Mouse (Mus musculus) liver, embryonic 11.5 days (tissue): ENCODE results near the gene Uxs1. TPM values are rescaled to one million over a fixed set of nuclear protein-coding genes. Genes with fewer than 3 reads are reported as not detected.
A peak's percentile ranks its signal among the peaks of the same experiment; 100 is the strongest.

Source experiments
- ATAC-seq: fragments of 200-750 bp; cut with Nextera tagmentation; replicated peaks from 2 replicates; pipeline ENCODE4 v1.8.0; 2017; ENCODE audit warnings: moderate number of reproducible peaks, mild to moderate bottlenecking, moderate TSS enrichment, moderate library complexity; ENCODE audit not compliant: low FRiP score
- DNase-seq: peaks from one replicate; pipeline ENCODE4 v3.0.0-alpha.2; 2017; ENCODE audit warnings: low spot score
- H3K27ac ChIP-seq: fragments of 300-500 bp; sonication (generic); 2 replicates; pipeline ENCODE4 v1.5.1; 2014; ENCODE audit warnings: mild to moderate bottlenecking, low read depth, low read length, control low read depth
- H3K27me3 ChIP-seq: fragments of 300-500 bp; sonication (generic); replicated peaks from 2 replicates; pipeline ENCODE4 v1.6.1; 2014; ENCODE audit warnings: low read length, mixed read lengths; ENCODE audit not compliant: control insufficient read depth, insufficient read depth
- H3K36me3 ChIP-seq: fragments of 300-500 bp; sonication (generic); 2 replicates; pipeline ENCODE4 v1.6.1; 2014; ENCODE audit warnings: mild to moderate bottlenecking, low read length, moderate library complexity, mixed read lengths; ENCODE audit not compliant: control insufficient read depth, insufficient read depth
- H3K4me1 ChIP-seq: fragments of 300-500 bp; sonication (generic); replicated peaks from 2 replicates; pipeline ENCODE4 v1.6.1; 2014; ENCODE audit warnings: low read length, mixed read lengths; ENCODE audit not compliant: control insufficient read depth, insufficient read depth
- H3K4me2 ChIP-seq: fragments of 300-500 bp; sonication (generic); 2 replicates; pipeline ENCODE4 v1.6.1; 2014; ENCODE audit warnings: mild to moderate bottlenecking, control low read depth, moderate library complexity
- H3K4me3 ChIP-seq: fragments of 300-500 bp; sonication (generic); 2 replicates; pipeline ENCODE4 v1.5.1; 2014; ENCODE audit warnings: low read depth, low read length, control low read depth
- H3K9ac ChIP-seq: fragments of 300-500 bp; sonication (generic); 2 replicates; pipeline ENCODE4 v1.6.1; 2014; ENCODE audit warnings: low read depth, low read length, control low read depth
- H3K9me3 ChIP-seq: fragments of 300-500 bp; sonication (generic); 2 replicates; pipeline ENCODE4 v1.6.1; 2016; ENCODE audit warnings: low read length, inconsistent platforms, mixed read lengths; ENCODE audit not compliant: control insufficient read depth
- WGBS: fragments of 180-500 bp; shearing (Covaris S2); extraction: QIAGEN DNeasy Blood & Tissue Kit; methylation state at CpG from one replicate; pipeline ENCODE4 v1.1.7; 2014; 5-methylcytosine and 5-hydroxymethylcytosine counted together
- polyA plus RNA-seq: library from polyadenylated mRNA; unstranded; fragments of >200 nt; fragmentation: Nextera tagmentation; extraction: Ambion mirVana; gene quantifications from 2 replicates; pipeline ENCODE4 v1.2.1, GENCODE M21; 2014

The Uxs1 gene
- polyA plus RNA-seq, 1 experiment from 2014 or later, result 15.3 TPM

DNA sequence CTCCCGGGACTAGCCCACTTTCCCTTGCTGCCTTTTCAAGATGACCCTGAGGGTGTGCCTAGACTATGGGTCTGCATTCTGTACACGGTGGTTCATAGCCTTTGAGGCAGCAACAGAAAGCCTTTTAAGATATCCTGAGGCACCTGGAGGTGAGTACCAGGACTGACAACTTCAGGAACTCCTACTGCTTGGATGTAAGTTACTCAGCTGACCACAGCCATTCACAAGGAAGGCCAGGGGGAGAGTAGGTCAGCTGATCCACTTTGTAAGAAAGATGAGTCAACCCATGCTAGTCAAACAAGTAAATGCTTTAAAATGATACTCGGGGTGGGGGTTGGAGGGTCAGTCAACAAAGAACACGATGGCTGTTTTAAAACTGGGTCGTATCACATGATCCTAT is 42.3 kb downstream of the Uxs1 start:
- 86% methylated on average over 5 of the region's 5 CpGs for WGBS
- no peaks in the 10 kb centered on the region for H3K27me3 ChIP-seq
- H3K4me3 ChIP-seq, result no peak overlapping the region
- H3K9me3 ChIP-seq, result no peaks in the 10 kb centered on the region
- no peak overlapping the region for H3K27ac ChIP-seq
- ATAC-seq (no peak), DNase-seq (no peak)
- H3K9ac ChIP-seq, result no peak overlapping the region
- peaks cover 3% of the 10 kb centered on the region; the same call in 1 of the 2 replicates for H3K36me3 ChIP-seq
- no peak overlapping the region for H3K4me2 ChIP-seq
- no peaks in the 10 kb centered on the region for H3K4me1 ChIP-seq

DNA sequence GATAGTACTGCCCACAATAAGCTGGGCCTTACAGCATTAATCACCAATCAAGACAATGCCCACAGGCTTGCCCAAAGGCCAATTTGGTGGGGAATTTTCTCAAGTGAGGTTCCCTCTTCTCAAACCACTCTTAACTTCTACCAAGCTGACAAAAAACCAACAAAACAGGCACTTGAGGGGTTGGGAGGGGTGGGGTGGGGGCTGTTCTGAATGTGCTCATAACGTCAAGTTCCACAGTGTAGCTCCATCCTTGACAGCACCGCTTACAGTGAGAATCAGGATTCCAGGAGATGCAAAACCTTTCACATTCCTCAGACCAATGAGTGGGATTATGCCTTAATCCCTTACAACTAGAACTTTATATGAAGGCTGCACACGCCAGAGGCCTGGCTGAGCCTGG is 44.4 kb downstream of the Uxs1 start:
- DNase-seq (no peak), ATAC-seq (no peak)
- 82% methylated on average over 3 of the region's 3 CpGs for WGBS

DNA sequence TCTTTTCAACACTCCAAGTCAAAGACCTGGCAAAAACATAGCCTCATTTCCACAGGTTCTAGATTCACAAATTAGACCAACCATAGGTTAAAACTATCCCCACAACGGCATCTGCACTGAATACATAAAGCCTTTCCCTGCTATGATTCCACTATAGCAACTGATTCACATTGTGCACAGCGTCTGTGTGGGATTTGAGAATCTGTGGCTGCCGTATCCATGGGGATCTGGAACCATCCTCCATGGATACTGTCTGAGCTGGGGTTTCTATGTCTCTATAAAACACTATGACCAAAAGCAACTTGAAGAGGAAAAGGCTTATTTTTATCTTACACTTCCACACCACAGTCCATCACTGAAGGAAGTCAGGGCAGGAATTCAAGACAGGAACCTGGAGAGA is 44.9 kb downstream of the Uxs1 start:
- ATAC-seq (no peak), DNase-seq (no peak)
- no peak overlapping the region for H3K27ac ChIP-seq
- H3K27me3 ChIP-seq, result no peaks in the 10 kb centered on the region
- no peaks in the 10 kb centered on the region for H3K9me3 ChIP-seq
- H3K9ac ChIP-seq, result no peak overlapping the region
- peaks cover 9% of the 10 kb centered on the region; the same call in 1 of the 2 replicates for H3K36me3 ChIP-seq
- H3K4me2 ChIP-seq, result no peak overlapping the region
- no peak overlapping the region for H3K4me3 ChIP-seq
- H3K4me1 ChIP-seq, result no peaks in the 10 kb centered on the region
- WGBS, result 90% methylated on average over 3 of the region's 3 CpGs

More for the DNA sequence above, 44.4 kb downstream of the Uxs1 start:
- no peak overlapping the region for H3K4me2 ChIP-seq
- peaks cover 9% of the 10 kb centered on the region; the same call in 1 of the 2 replicates for H3K36me3 ChIP-seq
- no peaks in the 10 kb centered on the region for H3K4me1 ChIP-seq
- H3K27ac ChIP-seq, result no peak overlapping the region
- H3K27me3 ChIP-seq, result no peaks in the 10 kb centered on the region
- H3K9me3 ChIP-seq, result no peaks in the 10 kb centered on the region
- no peak overlapping the region for H3K4me3 ChIP-seq
- H3K9ac ChIP-seq, result no peak overlapping the region

DNA sequence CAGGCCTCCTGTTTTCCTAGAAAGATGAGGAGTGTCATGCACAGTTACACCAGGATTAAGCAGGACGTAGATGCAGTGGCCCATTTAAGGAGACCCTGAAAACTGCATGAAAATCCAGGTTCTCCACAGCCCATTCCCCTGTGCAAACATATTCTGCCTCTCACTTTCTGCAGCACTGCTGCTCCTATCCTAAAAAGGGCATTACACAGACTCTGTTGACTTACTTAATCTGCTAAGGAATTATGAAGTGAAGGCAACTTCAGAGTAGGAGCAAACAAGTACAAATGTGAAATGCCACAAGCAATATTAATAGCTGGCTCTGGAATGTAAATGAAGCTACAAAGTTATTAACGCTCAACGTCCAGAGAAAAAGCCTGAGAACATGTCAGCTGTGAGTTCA is 45.9 kb downstream of the Uxs1 start:
- H3K4me2 ChIP-seq, result no peak overlapping the region
- ATAC-seq (no peak), DNase-seq (peak; percentile 20)
- H3K9me3 ChIP-seq, result no peaks in the 10 kb centered on the region
- no peak overlapping the region for H3K27ac ChIP-seq
- no peak overlapping the region for H3K9ac ChIP-seq
- no peaks in the 10 kb centered on the region for H3K4me1 ChIP-seq
- 86% methylated on average over 3 of the region's 3 CpGs for WGBS
- peaks cover 9% of the 10 kb centered on the region; the same call in 1 of the 2 replicates for H3K36me3 ChIP-seq
- no peak overlapping the region for H3K4me3 ChIP-seq
- H3K27me3 ChIP-seq, result no peaks in the 10 kb centered on the region

DNA sequence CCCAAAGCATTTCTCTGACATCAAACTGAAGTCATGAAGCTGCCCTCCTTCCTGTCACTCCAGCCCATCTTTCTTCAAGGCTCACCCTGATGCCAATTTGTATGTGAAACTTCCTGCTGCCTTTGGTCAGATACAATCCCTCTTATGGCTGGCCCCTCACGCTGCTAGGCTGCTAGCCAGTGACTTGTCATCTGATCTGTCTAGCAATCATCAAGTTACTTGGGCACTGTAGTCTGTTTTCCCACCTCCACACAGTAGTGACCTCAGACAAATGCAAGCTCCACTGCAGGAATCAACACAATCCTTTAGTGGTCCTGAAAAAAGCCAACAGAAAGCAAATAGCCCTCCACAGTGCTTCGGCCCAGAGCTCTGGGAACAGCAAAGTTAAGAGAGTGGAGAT is 46.4 kb downstream of the Uxs1 start:
- ATAC-seq (no peak), DNase-seq (no peak)
- H3K27ac ChIP-seq, result no peak overlapping the region
- no peaks in the 10 kb centered on the region for H3K27me3 ChIP-seq
- no peak overlapping the region for H3K4me2 ChIP-seq
- peaks cover 8% of the 10 kb centered on the region; the same call in 1 of the 2 replicates for H3K36me3 ChIP-seq
- H3K4me3 ChIP-seq, result no peak overlapping the region
- H3K4me1 ChIP-seq, result no peaks in the 10 kb centered on the region
- H3K9me3 ChIP-seq, result no peaks in the 10 kb centered on the region
- WGBS, result 78% methylated on average over 2 of the region's 2 CpGs
- no peak overlapping the region for H3K9ac ChIP-seq

DNA sequence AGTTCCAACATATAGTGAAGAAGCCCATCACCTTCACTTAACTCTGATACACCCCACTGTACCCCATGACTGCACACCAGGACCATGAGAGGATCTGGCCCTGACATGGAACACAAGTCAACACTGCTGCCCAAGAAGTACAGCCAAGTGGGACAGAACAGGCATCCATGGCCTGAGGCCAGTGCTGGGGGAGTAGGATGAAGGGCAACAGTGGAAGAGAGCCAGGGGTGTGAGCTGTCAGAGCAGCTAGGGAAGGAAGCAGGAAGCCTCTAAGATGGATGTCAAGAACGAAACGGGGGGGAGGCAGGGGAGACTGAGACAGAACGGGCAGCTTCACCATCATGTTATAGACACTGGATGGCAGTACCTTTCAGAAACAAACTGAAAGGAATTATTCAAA is 51.5 kb downstream of the Uxs1 start:
- WGBS, result 76% methylated on average over 3 of the region's 3 CpGs
- no peaks in the 10 kb centered on the region for H3K9me3 ChIP-seq
- no peaks in the 10 kb centered on the region for H3K27me3 ChIP-seq
- no peaks in the 10 kb centered on the region for H3K4me1 ChIP-seq
- peaks cover 11% of the 10 kb centered on the region; the same call in 1 of the 2 replicates for H3K36me3 ChIP-seq
- no peak overlapping the region for H3K4me2 ChIP-seq
- no peak for DNase-seq
- H3K4me3 ChIP-seq, result no peak overlapping the region
- no peak overlapping the region for H3K9ac ChIP-seq
- ATAC-seq, result no peak
- H3K27ac ChIP-seq, result no peak overlapping the region

DNA sequence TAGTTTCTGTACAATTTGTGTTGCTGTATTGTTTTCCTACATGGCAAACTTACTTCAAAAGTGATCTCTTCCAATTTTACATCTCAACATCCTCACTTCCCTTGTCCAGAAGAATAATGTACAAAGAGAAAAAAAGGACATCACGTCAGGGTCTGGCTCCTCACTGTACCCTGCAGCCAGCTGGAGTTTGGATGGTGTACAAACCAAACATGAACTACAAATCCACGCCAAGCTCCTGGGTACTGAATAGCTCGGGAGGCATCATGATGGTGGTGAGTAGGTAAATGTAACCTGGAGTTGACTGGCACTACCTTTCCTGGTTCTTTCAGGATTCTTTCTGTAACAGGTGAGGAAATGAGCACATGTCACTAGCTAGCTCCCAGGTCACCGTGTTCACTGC is 53.5 kb downstream of the Uxs1 start:
- H3K9me3 ChIP-seq, result no peaks in the 10 kb centered on the region
- no peak overlapping the region for H3K9ac ChIP-seq
- no peak for DNase-seq
- H3K4me1 ChIP-seq, result no peaks in the 10 kb centered on the region
- no peak for ATAC-seq
- no peak overlapping the region for H3K4me3 ChIP-seq
- H3K36me3 ChIP-seq, result peaks cover 10% of the 10 kb centered on the region; the same call in 1 of the 2 replicates
- no peak overlapping the region for H3K4me2 ChIP-seq
- no peak overlapping the region for H3K27ac ChIP-seq
- WGBS, result 89% methylated on average over 4 of the region's 4 CpGs
- no peaks in the 10 kb centered on the region for H3K27me3 ChIP-seq

DNA sequence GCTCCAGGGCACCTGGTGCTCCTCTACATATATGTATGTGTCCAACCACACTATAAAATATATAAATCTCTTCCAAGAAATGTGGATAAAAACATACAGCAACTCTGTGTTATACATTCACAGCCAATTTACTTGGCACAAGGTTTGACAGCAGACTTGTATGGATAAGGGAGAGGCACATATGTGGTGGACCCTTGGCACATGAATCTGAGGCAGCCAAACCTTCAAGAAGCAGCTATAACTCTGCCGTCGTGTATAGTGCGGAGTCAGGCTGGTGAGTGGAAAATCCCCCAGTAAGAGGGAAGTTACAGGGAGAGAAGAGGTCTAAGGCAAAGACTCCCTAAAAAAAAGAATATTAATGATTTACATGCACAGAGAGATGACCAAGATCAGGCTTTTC is 54.9 kb downstream of the Uxs1 start:
- H3K27me3 ChIP-seq, result no peaks in the 10 kb centered on the region
- H3K4me3 ChIP-seq, result no peak overlapping the region
- H3K4me1 ChIP-seq, result no peaks in the 10 kb centered on the region
- no peak for ATAC-seq
- DNase-seq, result no peak
- H3K36me3 ChIP-seq, result peaks cover 5% of the 10 kb centered on the region; the same call in 1 of the 2 replicates
- WGBS, result 96% methylated on average over 3 of the region's 3 CpGs
- H3K27ac ChIP-seq, result no peak overlapping the region
- no peaks in the 10 kb centered on the region for H3K9me3 ChIP-seq
- no peak overlapping the region for H3K4me2 ChIP-seq
- H3K9ac ChIP-seq, result no peak overlapping the region

DNA sequence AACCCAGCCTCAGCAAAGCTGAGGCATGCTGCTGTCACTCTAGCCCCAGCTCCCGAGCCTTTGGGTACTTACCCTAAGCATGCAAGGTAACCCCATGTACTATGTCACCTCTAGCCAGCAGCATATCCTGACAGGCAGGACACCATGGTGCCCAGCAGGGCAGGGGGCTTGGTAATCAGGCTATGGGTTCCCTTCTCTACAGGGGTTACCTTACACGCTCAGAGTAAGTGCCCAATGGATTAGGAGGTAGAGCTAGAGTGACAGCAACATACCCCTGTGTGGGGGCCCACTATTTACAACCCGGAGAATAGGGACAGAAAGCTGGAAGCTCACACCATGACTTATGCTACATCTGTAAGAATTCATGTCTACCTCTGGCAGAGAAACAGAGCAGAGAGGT is 57.6 kb downstream of the Uxs1 start:
- Histone ChIP-seq H3K27ac (no peak overlapping the region), H3K36me3 (peaks cover 5% of the 10 kb centered on the region; the same call in 1 of the 2 replicates), H3K9me3 (no peaks in the 10 kb centered on the region), H3K4me3 (no peak overlapping the region), H3K4me2 (no peak overlapping the region), H3K9ac (no peak overlapping the region), H3K4me1 (no peaks in the 10 kb centered on the region), H3K27me3 (no peaks in the 10 kb centered on the region)
- WGBS, result 79% methylated on average over 3 of the region's 3 CpGs
- no peak for DNase-seq
- no peak for ATAC-seq
